ENCODE assay signal across 31 mouse cellular contexts in genomic region chr1:180465620-180466019, GRCm38 (mm10). TPM values are rescaled to one million over a fixed set of nuclear protein-coding genes. Genes with fewer than 3 reads are reported as not detected.
DNase-seq lines count a peak whose midpoint lies in the region; TF ChIP-seq lines count a peak whose summit lies in the region.
"Had no signal": no experiment of that assay in that cellular context is flagged by ENCODE, and none has a peak within 500 bp of the region (broad histone marks: within the 10 kb centered on the region; RNA-seq: fewer than 3 reads in every experiment).

No protein-coding gene starts in this region.

- peak; percentile 17 to 26 for DNase-seq in cerebellum, postnatal 25 days
- DNase-seq in cerebellum, adult 8-10 months: no peak
- DNase-seq in left cerebral cortex, adult 18-20 months (ENCODE audit: low spot score in 2 of 2): peak; percentile 57 to 78
- DNase-seq in left cerebral cortex, adult 11 months (ENCODE audit: low spot score): no peak
- DNase-seq in right cerebral cortex, postnatal 10 days (ENCODE audit: low spot score in 2 of 2): peak; percentile 53 to 71
- DNase-seq in gastrocnemius, adult 8-10 months (ENCODE audit: low spot score in 2 of 2): no peak
- DNase-seq in ovary, postnatal 10 days (ENCODE audit: low spot score): no peak
- DNase-seq: adrenal gland, adult 8-10 months; cerebellum, adult 9-11 months; gastrocnemius, adult 2 months; heart, postnatal 10 days; kidney, adult 11 months; kidney, postnatal 14 days; lung, postnatal 36 days; thymus, adult 18-20 months; thymus, postnatal 25 days had no signal

- TF ChIP-seq CTCF in cortical plate, adult 2 months (IDR thresholded peaks at IDR 0.05; ENCODE audit: extremely low read depth, insufficient read depth, low read length): no peak

- TF ChIP-seq POLR2A in cortical plate, adult 2 months (IDR thresholded peaks at IDR 0.05; ENCODE audit: extremely low read depth, insufficient read depth, low read length): no peak

- peak overlapping the region; percentile 49 for H3K27ac ChIP-seq in cortical plate, adult 2 months (ENCODE audit: insufficient read depth, low read length)
- H3K27ac ChIP-seq: embryonic facial prominence, embryonic 10.5 days; embryonic facial prominence, embryonic 15.5 days; forebrain, embryonic 13.5 days; gastrocnemius, adult 2 months; heart, embryonic 13.5 days; hindbrain, embryonic 10.5 days; hindbrain, embryonic 15.5 days; limb, embryonic 13.5 days; midbrain, embryonic 13.5 days; neural tube, embryonic 15.5 days; stomach, postnatal 0 days had no signal

- H3K4me3 ChIP-seq in cortical plate, adult 2 months (ENCODE audit: insufficient read depth, low read length): no peak overlapping the region
- H3K4me3 ChIP-seq: embryonic facial prominence, embryonic 10.5 days; embryonic facial prominence, embryonic 15.5 days; forebrain, embryonic 13.5 days; gastrocnemius, adult 2 months; heart, embryonic 13.5 days; hindbrain, embryonic 10.5 days; hindbrain, embryonic 15.5 days; limb, embryonic 13.5 days; megakaryocyte, embryonic 14.5 days; midbrain, embryonic 13.5 days; neural tube, embryonic 15.5 days had no signal

- H3K4me1 ChIP-seq in cortical plate, adult 2 months (ENCODE audit: control insufficient read depth, insufficient read depth, low read length): peaks cover 15% of the 10 kb centered on the region
- H3K4me1 ChIP-seq: forebrain, embryonic 13.5 days had no signal

RNA-seq across cellular contexts. Expression of gene Stum, which starts 17.7 kb away (rescaled TPM):
- 100 to 1,000 TPM; 171 to 180 TPM for total RNA-seq in left cerebral cortex, adult 18-20 months (2021)
- polyA plus RNA-seq in cortical plate, adult 2 months (2012; rRNA removed): 93.7 and 100 TPM in 2 replicates
- under 1 TPM; 0.12 to 0.75 (median 0.56) TPM for total RNA-seq in gastrocnemius, adult 8-10 months (2022)
- polyA plus RNA-seq: G1E; inflammation-experienced regulatory T-cells, adult 6 months; liver, embryonic 16.5 days had no signal

Comparison
In these comparisons a context has a peak if more than half of its experiments do, and no peak if none do; other contexts are left out.
1. DNase-seq: peak in cerebellum, postnatal 25 days (2 of 2), left cerebral cortex, adult 18-20 months (2 of 2) and right cerebral cortex, postnatal 10 days (2 of 2); none in cerebellum, adult 8-10 months (single experiment), left cerebral cortex, adult 11 months (single experiment), gastrocnemius, adult 8-10 months (0 of 2) and ovary, postnatal 10 days (single experiment).
2. RNA of gene Stum, which starts 17.7 kb away (total RNA-seq): 171 to 180 TPM in left cerebral cortex, adult 18-20 months; 0.12 to 0.75 TPM in gastrocnemius, adult 8-10 months; every median in the first group is over 10 times any median in the second.